Mouse (Mus musculus) heart, adult 9 months (tissue): Measurements from ENCODE around the gene Ptms.

Source experiments
- DNase-seq, 2 experiments: peaks; one replicate each; pipeline ENCODE4 v3.0.0; 2022; ENCODE audit warnings: low spot score in 2 of 2

Ptms gene

GRCm38 (mm10) chr6:124930231-124930630 is 10.3 kb upstream of the Ptms start:
- no peak for DNase-seq

GRCm38 (mm10) chr6:124925941-124926340 is 6.0 kb upstream of the Ptms start:
- DNase-seq, result peak in 1 of 2 experiments; percentile 61

- no peak for DNase-seq
These were observed 5.4 kb upstream of the Ptms start for GRCm38 (mm10) chr6:124925173-124925793.

- no peak for DNase-seq
These were observed 1.6 kb upstream of the Ptms start for GRCm38 (mm10) chr6:124921539-124921938.

- DNase-seq, result no peak
These were observed 599 bp upstream of the Ptms start for GRCm38 (mm10) chr6:124920318-124921085.

- DNase-seq, result no peak
These were observed 844 bp downstream of the Ptms start for GRCm38 (mm10) chr6:124918890-124919627.

- DNase-seq, result no peak
These were observed 1.6 kb downstream of the Ptms start for GRCm38 (mm10) chr6:124918331-124918690.

- DNase-seq, result peak; percentile 92
These were observed 2.2 kb downstream of the Ptms start for GRCm38 (mm10) chr6:124917518-124918330.

GRCm38 (mm10) chr6:124916695-124917517 is 3.0 kb downstream of the Ptms start:
- peak; percentile 87 to 91 for DNase-seq

- no peak for DNase-seq
These were observed 3.8 kb downstream of the Ptms start for GRCm38 (mm10) chr6:124915942-124916694.

GRCm38 (mm10) chr6:124915160-124915941 is 4.6 kb downstream of the Ptms start:
- no peak for DNase-seq

GRCm38 (mm10) chr6:124914511-124914910 is 5.4 kb downstream of the Ptms start:
- DNase-seq, result no peak

- no peak for DNase-seq
These were observed 6.1 kb downstream of the Ptms start for GRCm38 (mm10) chr6:124913721-124914285.

GRCm38 (mm10) chr6:124913214-124913613 is 6.7 kb downstream of the Ptms start:
- no peak for DNase-seq

- DNase-seq, result no peak
These were observed 8.2 kb downstream of the Ptms start, which contains the start of gene Lag3 for GRCm38 (mm10) chr6:124911533-124912218. Gene Lag3, minus strand, starts transcription at chr6:124911705.

GRCm38 (mm10) chr6:124910032-124910431 is 9.9 kb downstream of the Ptms start:
- no peak for DNase-seq

GRCm38 (mm10) chr6:124907767-124908166 is 12.1 kb downstream of the Ptms start:
- no peak for DNase-seq
